Mouse (Mus musculus) bone marrow, adult 2 months (tissue): ENCODE measurements at regions not wholly inside any gene's neighbourhood (a gene's known extent, or its start where the extent isn't known, plus 50 kb on each side); places are given as distances from the start of the nearest gene placed in this dataset.

Experiments
- CTCF ChIP-seq: fragments of 200-500 bp; IDR thresholded peaks from 2 replicates; pipeline ENCODE4 v1.5.1; 2011; ENCODE audit warnings: low read length, control low read depth; ENCODE audit not compliant: control insufficient read depth, insufficient read depth
- POLR2A ChIP-seq: fragments of 200-500 bp; IDR thresholded peaks from 2 replicates; pipeline ENCODE4 v1.6.1; 2011; ENCODE audit warnings: low read depth, mild to moderate bottlenecking, control low read depth, low read length, borderline replicate concordance; ENCODE audit not compliant: control insufficient read depth

DNA sequence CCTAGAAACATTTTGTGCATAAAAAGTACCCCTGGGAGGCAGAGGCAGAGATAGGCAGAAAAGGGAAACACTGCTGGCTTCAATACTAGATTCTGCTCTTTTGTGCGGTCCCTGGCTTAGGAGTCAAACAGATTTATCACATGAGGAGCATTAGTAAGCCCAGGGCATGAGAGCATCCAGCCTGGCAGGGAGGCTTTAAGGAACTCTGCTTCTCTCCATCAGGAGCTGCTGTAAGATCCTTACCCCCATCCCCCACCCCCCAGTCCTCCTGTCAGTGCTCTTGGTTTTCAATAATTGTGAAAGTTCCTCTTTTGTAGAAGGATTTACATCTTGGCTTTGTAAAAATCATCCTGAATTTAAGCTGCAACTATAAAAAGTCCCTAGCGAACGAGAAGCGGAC lies 97.2 kb upstream of the Prdm1 start:
- no peak for TF ChIP-seq CTCF
- no peak for TF ChIP-seq POLR2A
